Mouse (Mus musculus): ENCODE measurements around the gene Gnl2. TPM values are rescaled to one million over a fixed set of nuclear protein-coding genes. Genes with fewer than 3 reads are reported as not detected.

Gnl2 gene
- polyA plus RNA-seq, 1 experiment from 2014 or later: 106 TPM

DNA sequence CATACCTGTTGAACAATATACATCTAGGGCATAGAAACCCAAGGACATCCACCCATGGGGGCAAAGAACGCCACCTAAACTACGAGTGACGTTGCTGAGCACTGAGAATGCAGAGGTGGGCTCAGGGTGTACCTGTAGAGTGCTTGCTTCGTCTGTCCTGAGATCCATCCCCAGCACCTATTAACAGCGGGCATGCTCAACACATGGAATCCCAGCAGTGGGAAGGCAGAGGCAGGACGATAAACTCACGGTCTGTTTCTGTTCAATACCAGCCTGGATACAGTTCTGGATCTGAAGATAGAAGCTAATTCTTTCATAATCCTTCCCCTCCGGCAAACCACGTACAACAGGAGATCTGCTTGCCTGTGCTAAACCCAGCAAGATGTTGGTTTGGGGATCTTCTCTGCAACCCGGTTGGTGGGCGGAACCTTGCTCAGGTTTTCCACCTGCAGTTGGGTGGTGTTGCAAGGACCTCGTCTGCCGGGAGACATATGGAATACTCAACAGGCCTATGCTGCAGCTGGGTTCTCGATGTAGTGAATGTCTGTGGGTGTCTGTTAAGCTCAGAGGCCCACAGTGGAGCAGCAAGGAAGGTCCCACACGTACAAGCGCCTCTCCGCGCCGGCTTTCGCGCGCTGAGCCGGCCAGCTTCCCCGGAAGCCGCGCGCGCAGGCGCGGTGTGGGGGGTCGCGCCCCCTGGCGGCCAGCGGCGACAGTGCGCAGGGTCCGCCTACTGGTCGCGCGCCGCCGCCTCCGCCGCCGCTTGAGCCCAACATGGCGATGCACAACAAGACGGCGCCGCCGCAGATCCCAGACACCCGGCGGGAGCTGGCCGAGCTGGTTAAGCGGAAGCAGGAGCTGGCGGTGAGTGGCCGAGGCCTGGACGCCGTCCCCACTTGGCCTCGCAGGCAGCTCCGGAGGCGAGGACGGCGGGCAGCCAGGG is 68.3 kb downstream of the Gnl2 start, which contains the start of gene Meaf6:
TSS of gene Meaf6 (plus strand) at position 732 of the 943 bp plus-strand sequence.
- peaks cover 3% of the 10 kb centered on the region for H3K4me1 ChIP-seq (replicated peaks; ENCODE audit: control insufficient read depth, insufficient read depth, low read length)
- no peaks in the 10 kb centered on the region for H3K9me3 ChIP-seq (ENCODE audit: control insufficient read depth, low read length)
- 2% methylated on average over 63 of the region's 63 CpGs for WGBS
- H3K4me2 ChIP-seq: peak within 1 kb of the TSS; percentile 76
- peak within 1 kb of the TSS; percentile 90 for H3K9ac ChIP-seq (ENCODE audit: low read depth, low read length)
- peak; percentile 90 for ATAC-seq (replicated peaks; ENCODE audit: low FRiP score)
- H3K27me3 ChIP-seq (replicated peaks; ENCODE audit: control insufficient read depth, insufficient read depth, low read length): no peaks in the 10 kb centered on the region
- DNase-seq (ENCODE audit: low spot score): peak; percentile 94
- peaks cover 9% of the 10 kb centered on the region; the same call in 1 of the 2 replicates for H3K36me3 ChIP-seq (ENCODE audit: control insufficient read depth, insufficient read depth, low read length)
- H3K27ac ChIP-seq (ENCODE audit: low read depth, low read length): peak within 1 kb of the TSS; percentile 86
- H3K4me3 ChIP-seq (ENCODE audit: low read depth, low read length): peak within 1 kb of the TSS; percentile 89

DNA sequence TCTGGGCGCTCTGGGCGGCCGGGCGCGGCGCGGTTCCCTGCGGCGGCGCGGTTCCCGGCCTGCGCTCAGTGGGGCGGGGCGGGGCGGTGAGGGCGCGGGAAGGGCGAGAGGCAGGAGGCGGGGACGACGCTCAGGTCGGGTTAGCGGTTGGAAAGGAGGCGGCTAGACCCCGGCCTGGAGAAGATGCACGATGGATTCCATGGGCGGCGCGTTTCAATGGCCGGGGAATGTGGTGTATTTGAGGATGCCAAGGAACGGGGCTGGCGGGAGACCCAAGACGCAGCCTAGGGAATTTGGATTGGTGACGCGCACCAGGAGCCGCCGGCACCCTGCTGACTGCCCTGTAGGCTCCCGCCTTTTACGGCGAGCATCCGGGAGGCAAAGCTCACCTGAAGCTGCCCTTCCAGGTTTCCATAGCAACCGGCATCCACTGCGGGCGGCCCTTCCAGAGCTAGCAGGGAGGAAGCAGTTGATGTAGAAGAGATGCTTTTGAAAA is 69.0 kb downstream of the Gnl2 start:
- Histone ChIP-seq H3K4me1 (replicated peaks; ENCODE audit: control insufficient read depth, insufficient read depth, low read length) (peaks cover 3% of the 10 kb centered on the region), H3K9me3 (ENCODE audit: control insufficient read depth, low read length) (no peaks in the 10 kb centered on the region), H3K9ac (ENCODE audit: low read depth, low read length) (peak overlapping the region; percentile 90), H3K4me3 (ENCODE audit: low read depth, low read length) (peak overlapping the region; percentile 89), H3K27me3 (replicated peaks; ENCODE audit: control insufficient read depth, insufficient read depth, low read length) (no peaks in the 10 kb centered on the region), H3K27ac (ENCODE audit: low read depth, low read length) (peak overlapping the region; percentile 86), H3K4me2 (peak overlapping the region; percentile 76), H3K36me3 (ENCODE audit: control insufficient read depth, insufficient read depth, low read length) (peaks cover 15% of the 10 kb centered on the region; the same call in 1 of the 2 replicates)
- under 1% methylated on average over 37 of the region's 45 CpGs for WGBS
- ATAC-seq (replicated peaks; ENCODE audit: low FRiP score): peak; percentile 95
- DNase-seq (ENCODE audit: low spot score): no peak

DNA sequence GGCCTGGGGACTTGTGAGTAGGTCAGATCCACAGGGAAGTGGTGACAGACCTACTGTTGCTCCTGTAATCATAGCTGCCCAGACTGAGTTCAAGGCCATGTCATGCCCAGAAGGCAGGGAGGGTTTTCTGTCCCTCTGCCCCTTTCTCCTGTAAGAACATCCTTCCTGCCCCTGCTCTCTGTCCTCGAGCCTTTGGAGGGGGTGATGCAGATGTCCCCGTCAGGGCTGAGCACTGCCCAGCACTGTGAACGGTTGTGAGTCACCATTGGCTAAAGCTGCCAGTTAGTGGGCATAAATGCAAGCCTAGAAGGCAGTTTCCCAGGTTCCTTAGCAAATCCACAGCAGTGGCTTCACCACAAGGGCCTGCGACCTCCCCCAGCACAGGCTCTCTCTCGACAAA is 76.6 kb downstream of the Gnl2 start:
- 79% methylated on average over 5 of the region's 5 CpGs for WGBS

DNA sequence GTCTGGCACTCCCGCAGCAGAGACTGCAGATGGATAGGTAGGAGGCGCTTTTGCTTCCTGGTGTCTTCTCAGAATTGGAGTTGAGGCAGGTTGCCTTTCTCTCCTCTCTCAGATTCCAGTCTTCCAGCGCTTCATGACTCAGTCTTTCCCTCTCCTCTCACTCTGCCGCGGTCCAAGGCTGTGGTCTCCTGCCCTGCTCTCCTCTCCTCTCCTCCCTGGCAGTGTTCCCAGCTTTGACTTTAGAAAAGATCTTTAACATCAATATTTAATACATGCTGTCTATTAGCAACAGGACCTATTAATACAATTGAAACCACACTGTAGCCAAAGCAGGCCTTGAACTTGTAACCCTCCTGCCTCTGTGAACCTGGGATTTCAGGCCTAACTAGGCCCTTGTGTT is 79.7 kb downstream of the Gnl2 start:
- H3K36me3 ChIP-seq (ENCODE audit: control insufficient read depth, insufficient read depth, low read length): peaks cover 10% of the 10 kb centered on the region
- no peaks in the 10 kb centered on the region for H3K27me3 ChIP-seq (replicated peaks; ENCODE audit: control insufficient read depth, insufficient read depth, low read length)
- no peaks in the 10 kb centered on the region for H3K4me1 ChIP-seq (replicated peaks; ENCODE audit: control insufficient read depth, insufficient read depth, low read length)
- 94% methylated on average over 5 of the region's 5 CpGs for WGBS
- no peak overlapping the region for H3K27ac ChIP-seq (ENCODE audit: low read depth, low read length)
- H3K4me3 ChIP-seq (ENCODE audit: low read depth, low read length): no peak overlapping the region
- ATAC-seq (replicated peaks; ENCODE audit: low FRiP score) (no peak), DNase-seq (ENCODE audit: low spot score) (no peak)
- no peaks in the 10 kb centered on the region for H3K9me3 ChIP-seq (ENCODE audit: control insufficient read depth, low read length)
- no peak overlapping the region for H3K9ac ChIP-seq (ENCODE audit: low read depth, low read length)
- no peak overlapping the region for H3K4me2 ChIP-seq

More for the DNA sequence above, 76.6 kb downstream of the Gnl2 start:
- no peaks in the 10 kb centered on the region for H3K9me3 ChIP-seq (ENCODE audit: control insufficient read depth, low read length)
- H3K4me1 ChIP-seq (replicated peaks; ENCODE audit: control insufficient read depth, insufficient read depth, low read length): no peaks in the 10 kb centered on the region
- no peak overlapping the region for H3K4me2 ChIP-seq
- ATAC-seq (replicated peaks; ENCODE audit: low FRiP score) (no peak), DNase-seq (ENCODE audit: low spot score) (no peak)
- H3K36me3 ChIP-seq (ENCODE audit: control insufficient read depth, insufficient read depth, low read length): peaks cover 25% of the 10 kb centered on the region
- H3K27me3 ChIP-seq (replicated peaks; ENCODE audit: control insufficient read depth, insufficient read depth, low read length): no peaks in the 10 kb centered on the region
- H3K27ac ChIP-seq (ENCODE audit: low read depth, low read length): no peak overlapping the region
- H3K4me3 ChIP-seq (ENCODE audit: low read depth, low read length): no peak overlapping the region
- no peak overlapping the region for H3K9ac ChIP-seq (ENCODE audit: low read depth, low read length)

DNA sequence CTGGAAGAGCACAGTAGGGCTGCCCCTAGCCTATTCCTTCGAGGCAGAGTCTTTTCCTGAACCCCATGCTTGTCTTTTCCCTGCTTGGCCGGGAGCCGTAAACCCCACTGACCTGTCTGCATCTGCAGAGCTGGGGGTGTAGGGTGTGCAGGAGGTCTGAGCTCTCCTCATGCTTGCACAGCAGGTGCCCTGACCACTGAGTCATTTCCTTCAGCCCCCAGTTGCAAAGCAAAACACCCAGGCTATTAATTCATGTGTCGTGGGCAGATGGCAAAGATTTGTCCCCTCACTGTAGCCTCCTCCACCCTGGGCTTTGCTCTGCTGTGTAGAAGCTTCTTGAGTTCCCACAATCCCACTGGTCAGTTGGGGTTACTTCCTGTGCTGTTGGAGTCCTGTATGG is 81.0 kb downstream of the Gnl2 start:
- Histone ChIP-seq H3K9ac (ENCODE audit: low read depth, low read length) (no peak overlapping the region), H3K36me3 (ENCODE audit: control insufficient read depth, insufficient read depth, low read length) (peaks cover 5% of the 10 kb centered on the region), H3K4me2 (no peak overlapping the region), H3K27ac (ENCODE audit: low read depth, low read length) (no peak overlapping the region), H3K27me3 (replicated peaks; ENCODE audit: control insufficient read depth, insufficient read depth, low read length) (no peaks in the 10 kb centered on the region), H3K4me3 (ENCODE audit: low read depth, low read length) (no peak overlapping the region), H3K9me3 (ENCODE audit: control insufficient read depth, low read length) (no peaks in the 10 kb centered on the region), H3K4me1 (replicated peaks; ENCODE audit: control insufficient read depth, insufficient read depth, low read length) (no peaks in the 10 kb centered on the region)
- 88% methylated on average over 4 of the region's 4 CpGs for WGBS
- ATAC-seq (replicated peaks; ENCODE audit: low FRiP score): no peak
- no peak for DNase-seq (ENCODE audit: low spot score)

DNA sequence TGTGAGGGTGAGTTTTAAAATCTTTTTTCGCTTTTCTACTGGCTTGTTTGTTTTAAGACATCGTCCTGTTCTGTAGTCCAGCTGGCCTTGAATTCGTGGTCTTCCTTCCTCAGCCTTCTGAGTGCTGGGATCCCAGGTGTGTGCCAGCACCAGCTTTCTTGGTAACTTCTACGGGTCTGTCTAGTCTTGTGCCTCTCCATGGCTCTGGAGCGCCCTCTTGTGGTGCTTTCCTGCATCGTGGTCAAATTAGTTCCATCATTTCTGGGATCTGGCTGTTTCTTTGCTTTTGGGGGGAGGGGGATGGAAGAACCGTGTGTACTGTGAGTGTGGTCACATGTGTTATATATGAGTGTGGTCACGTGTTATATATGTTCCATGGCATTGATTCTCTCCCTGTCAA is 83.1 kb downstream of the Gnl2 start:
- WGBS: 8% methylated on average over 8 of the region's 8 CpGs
- Histone ChIP-seq H3K4me1 (replicated peaks; ENCODE audit: control insufficient read depth, insufficient read depth, low read length) (no peaks in the 10 kb centered on the region), H3K36me3 (ENCODE audit: control insufficient read depth, insufficient read depth, low read length) (peaks cover 4% of the 10 kb centered on the region; the same call in 1 of the 2 replicates), H3K27ac (ENCODE audit: low read depth, low read length) (no peak overlapping the region), H3K9me3 (ENCODE audit: control insufficient read depth, low read length) (no peaks in the 10 kb centered on the region), H3K27me3 (replicated peaks; ENCODE audit: control insufficient read depth, insufficient read depth, low read length) (no peaks in the 10 kb centered on the region), H3K4me2 (no peak overlapping the region), H3K4me3 (ENCODE audit: low read depth, low read length) (no peak overlapping the region), H3K9ac (ENCODE audit: low read depth, low read length) (no peak overlapping the region)
- ATAC-seq (replicated peaks; ENCODE audit: low FRiP score): peak; percentile 65
- peak; percentile 77 for DNase-seq (ENCODE audit: low spot score)

DNA sequence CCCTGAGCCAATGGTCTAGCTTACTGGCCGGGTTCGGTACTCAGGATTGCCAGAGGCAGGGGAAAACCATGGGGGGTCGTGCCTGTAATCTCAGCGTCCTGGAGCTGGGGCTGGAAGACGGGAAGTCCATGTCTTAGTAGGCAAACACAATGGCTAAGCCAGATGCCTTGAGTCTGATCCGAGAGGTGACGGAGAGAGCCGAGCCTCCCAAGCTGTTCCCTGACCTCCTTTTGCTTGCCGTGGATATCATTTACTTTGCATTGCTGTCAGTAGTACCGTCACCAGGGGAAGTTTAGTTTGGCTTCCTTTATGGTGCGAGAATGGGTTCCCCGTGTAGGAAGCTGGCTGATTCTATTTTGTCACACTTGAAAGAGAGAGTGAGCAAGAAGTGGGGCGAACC is 84.9 kb downstream of the Gnl2 start:
- 83% methylated on average over 13 of the region's 13 CpGs for WGBS
- no peak for DNase-seq (ENCODE audit: low spot score)

More for the DNA sequence above, 84.9 kb downstream of the Gnl2 start:
- Histone ChIP-seq H3K36me3 (ENCODE audit: control insufficient read depth, insufficient read depth, low read length) (peaks cover 10% of the 10 kb centered on the region; the same call in 1 of the 2 replicates), H3K4me3 (ENCODE audit: low read depth, low read length) (no peak overlapping the region), H3K4me2 (no peak overlapping the region), H3K9ac (ENCODE audit: low read depth, low read length) (no peak overlapping the region), H3K27me3 (replicated peaks; ENCODE audit: control insufficient read depth, insufficient read depth, low read length) (no peaks in the 10 kb centered on the region), H3K4me1 (replicated peaks; ENCODE audit: control insufficient read depth, insufficient read depth, low read length) (no peaks in the 10 kb centered on the region), H3K9me3 (ENCODE audit: control insufficient read depth, low read length) (no peaks in the 10 kb centered on the region), H3K27ac (ENCODE audit: low read depth, low read length) (no peak overlapping the region)
- no peak for ATAC-seq (replicated peaks; ENCODE audit: low FRiP score)
